Mouse (Mus musculus): ENCODE data around the gene Ttc9b. TPM values are rescaled to one million over a fixed set of nuclear protein-coding genes. Genes with fewer than 3 reads are reported as not detected.
"Not testable (repeated sequence)": the region's sequence is repeated elsewhere in the genome, so short reads cannot be mapped to it uniquely, and the experiment has no call there.

Ttc9b gene
- total RNA-seq (2021) (not detected), polyA plus RNA-seq (2012; rRNA removed) (0.06 and 0.48 TPM in 2 replicates)
- long read RNA-seq = 0 reads

GRCm38 (mm10) chr7:27653681-27654437 lies at the start of gene Ttc9b:
Gene Ttc9b, plus strand, starts transcription at chr7:27653915.
- peak; percentile 54 for DNase-seq

- no peak for DNase-seq
These were observed 48.9 kb upstream of the Ttc9b start for GRCm38 (mm10) chr7:27604661-27605348.

- peak; percentile 85 for DNase-seq
These were observed 48.0 kb upstream of the Ttc9b start for GRCm38 (mm10) chr7:27605499-27606285.

- DNase-seq = no peak
These were observed 47.0 kb upstream of the Ttc9b start for GRCm38 (mm10) chr7:27606481-27607254.

GRCm38 (mm10) chr7:27607580-27607979 lies 46.1 kb upstream of the Ttc9b start:
- DNase-seq = peak; percentile 80

GRCm38 (mm10) chr7:27608130-27608529 lies 45.6 kb upstream of the Ttc9b start:
- DNase-seq = peak; percentile 64

- peak; percentile 78 for DNase-seq
These were observed 44.4 kb upstream of the Ttc9b start for GRCm38 (mm10) chr7:27609285-27609684.

- no peak for DNase-seq
These were observed 44.0 kb upstream of the Ttc9b start for GRCm38 (mm10) chr7:27609688-27610087.

GRCm38 (mm10) chr7:27610370-27610769 lies 43.3 kb upstream of the Ttc9b start:
- no peak for DNase-seq

- peak; percentile 47 for DNase-seq
These were observed 42.8 kb upstream of the Ttc9b start for GRCm38 (mm10) chr7:27610871-27611270.

- peak; percentile 52 for DNase-seq
These were observed 40.8 kb upstream of the Ttc9b start for GRCm38 (mm10) chr7:27612940-27613339.

GRCm38 (mm10) chr7:27613751-27614499 lies 39.8 kb upstream of the Ttc9b start:
- DNase-seq = no peak

- no peak for DNase-seq
These were observed 32.7 kb upstream of the Ttc9b start for GRCm38 (mm10) chr7:27621028-27621427.

- no peak for DNase-seq
These were observed 31.5 kb upstream of the Ttc9b start for GRCm38 (mm10) chr7:27622234-27622633.

GRCm38 (mm10) chr7:27624967-27625366 lies 28.7 kb upstream of the Ttc9b start:
- peak; percentile 31 for DNase-seq

- DNase-seq = no peak
These were observed 26.0 kb upstream of the Ttc9b start for GRCm38 (mm10) chr7:27627707-27628106.

- DNase-seq = no peak
These were observed 25.5 kb upstream of the Ttc9b start for GRCm38 (mm10) chr7:27628190-27628589.

GRCm38 (mm10) chr7:27628816-27629215 lies 24.9 kb upstream of the Ttc9b start:
- DNase-seq = not testable (repeated sequence)

GRCm38 (mm10) chr7:27631439-27631838 lies 22.3 kb upstream of the Ttc9b start:
- no peak for DNase-seq

GRCm38 (mm10) chr7:27633166-27633565 lies 20.5 kb upstream of the Ttc9b start:
- no peak for DNase-seq

GRCm38 (mm10) chr7:27634691-27635090 lies 19.0 kb upstream of the Ttc9b start:
- DNase-seq = no peak
